Mouse (Mus musculus): ENCODE measurements around the gene Prcd. TPM values are rescaled to one million over a fixed set of nuclear protein-coding genes. Genes with fewer than 3 reads are reported as not detected.
"Not testable (repeated sequence)": the region's sequence is repeated elsewhere in the genome, so short reads cannot be mapped to it uniquely, and the experiment has no call there.

The Prcd gene
- polyA plus RNA-seq (2015; fragmentation: Nextera tagmentation; extraction: Ambion mirVana): 1.9 and 2.3 TPM in 2 replicates

- no peak for ATAC-seq (ENCODE audit: low read depth)
- Histone ChIP-seq H3K4me1 (replicated peaks) (peaks cover 70% of the 10 kb centered on the region), H3K27me3 (peaks cover 45% of the 10 kb centered on the region), H3K27ac (replicated peaks) (peak within 1 kb of the TSS; percentile 56; the same call in 1 of the 2 replicates), H3K9me3 (no peaks in the 10 kb centered on the region), H3K4me2 (peak within 1 kb of the TSS; percentile 69), H3K9ac (peak within 1 kb of the TSS; percentile 79), H3K4me3 (peak within 1 kb of the TSS; percentile 51), H3K36me3 (0 out of 2 replicates have a peak, but pooled peaks cover 8% of the 10 kb centered on the region)
- WGBS: 12% methylated on average over 10 of the region's 10 CpGs
Observed at GRCm38 (mm10) chr11:116653234-116653633, at the start of gene Prcd. Prcd (plus strand) TSS chr11:116653534.

- Histone ChIP-seq H3K9ac (no peak overlapping the region), H3K27ac (replicated peaks) (no peak overlapping the region), H3K36me3 (no peaks in the 10 kb centered on the region), H3K4me2 (no peak overlapping the region), H3K4me1 (replicated peaks) (peaks cover 6% of the 10 kb centered on the region; the same call in 1 of the 2 replicates), H3K9me3 (no peaks in the 10 kb centered on the region), H3K27me3 (no peaks in the 10 kb centered on the region), H3K4me3 (no peak overlapping the region)
- 92% methylated on average over 12 of the region's 12 CpGs for WGBS
- ATAC-seq (ENCODE audit: low read depth): no peak
Observed at GRCm38 (mm10) chr11:116604097-116604496, 49.2 kb upstream of the Prcd start.

GRCm38 (mm10) chr11:116607717-116608116 is 45.6 kb upstream of the Prcd start:
- H3K27me3 ChIP-seq: no peaks in the 10 kb centered on the region
- H3K4me3 ChIP-seq: no peak overlapping the region
- H3K36me3 ChIP-seq: no peaks in the 10 kb centered on the region
- no peaks in the 10 kb centered on the region for H3K9me3 ChIP-seq
- WGBS: 90% methylated on average over 3 of the region's 3 CpGs
- H3K9ac ChIP-seq: no peak overlapping the region
- no peak overlapping the region for H3K27ac ChIP-seq (replicated peaks)
- H3K4me1 ChIP-seq (replicated peaks): peaks cover 6% of the 10 kb centered on the region; the same call in 1 of the 2 replicates
- no peak overlapping the region for H3K4me2 ChIP-seq
- no peak for ATAC-seq (ENCODE audit: low read depth)

- no peak overlapping the region for H3K4me2 ChIP-seq
- no peak overlapping the region for H3K9ac ChIP-seq
- H3K9me3 ChIP-seq: no peaks in the 10 kb centered on the region
- no peak overlapping the region for H3K4me3 ChIP-seq
- H3K27me3 ChIP-seq: no peaks in the 10 kb centered on the region
- WGBS: 86% methylated on average over 15 of the region's 15 CpGs
- H3K27ac ChIP-seq (replicated peaks): no peak overlapping the region
- H3K4me1 ChIP-seq (replicated peaks): peaks cover 6% of the 10 kb centered on the region; the same call in 1 of the 2 replicates
- no peaks in the 10 kb centered on the region for H3K36me3 ChIP-seq
- ATAC-seq (ENCODE audit: low read depth): no peak
Observed at GRCm38 (mm10) chr11:116609965-116610630, 43.2 kb upstream of the Prcd start.

GRCm38 (mm10) chr11:116611168-116611567 is 42.2 kb upstream of the Prcd start:
- peaks cover 12% of the 10 kb centered on the region; the same call in 1 of the 2 replicates for H3K4me1 ChIP-seq (replicated peaks)
- not testable (repeated sequence) for H3K36me3 ChIP-seq; H3K9me3 ChIP-seq; H3K4me2 ChIP-seq; H3K4me3 ChIP-seq; H3K27me3 ChIP-seq; H3K9ac ChIP-seq; H3K27ac ChIP-seq (replicated peaks); ATAC-seq (ENCODE audit: low read depth)
- WGBS: 77% methylated on average over 9 of the region's 9 CpGs

- WGBS: 93% methylated on average over 9 of the region's 9 CpGs
- Histone ChIP-seq H3K4me2 (no peak overlapping the region), H3K9ac (no peak overlapping the region), H3K9me3 (no peaks in the 10 kb centered on the region), H3K4me1 (replicated peaks) (peaks cover 10% of the 10 kb centered on the region; the same call in 1 of the 2 replicates), H3K27ac (replicated peaks) (no peak overlapping the region), H3K27me3 (no peaks in the 10 kb centered on the region), H3K36me3 (no peaks in the 10 kb centered on the region), H3K4me3 (no peak overlapping the region)
- no peak for ATAC-seq (ENCODE audit: low read depth)
Observed at GRCm38 (mm10) chr11:116611883-116612282, 41.5 kb upstream of the Prcd start.

GRCm38 (mm10) chr11:116612554-116612953 is 40.8 kb upstream of the Prcd start:
- H3K4me1 ChIP-seq (replicated peaks): peaks cover 8% of the 10 kb centered on the region; the same call in 1 of the 2 replicates
- no peak overlapping the region for H3K27ac ChIP-seq (replicated peaks)
- 96% methylated on average over 1 of the region's 1 CpGs for WGBS
- H3K27me3 ChIP-seq: no peaks in the 10 kb centered on the region
- no peak overlapping the region for H3K4me2 ChIP-seq
- ATAC-seq (ENCODE audit: low read depth): no peak
- no peaks in the 10 kb centered on the region for H3K9me3 ChIP-seq
- H3K36me3 ChIP-seq: no peaks in the 10 kb centered on the region
- H3K4me3 ChIP-seq: no peak overlapping the region
- H3K9ac ChIP-seq: no peak overlapping the region

- ATAC-seq (ENCODE audit: low read depth): no peak
- Histone ChIP-seq H3K36me3 (no peaks in the 10 kb centered on the region), H3K4me3 (no peak overlapping the region), H3K27me3 (no peaks in the 10 kb centered on the region), H3K4me2 (no peak overlapping the region), H3K4me1 (replicated peaks) (peaks cover 8% of the 10 kb centered on the region; the same call in 1 of the 2 replicates), H3K9ac (no peak overlapping the region), H3K27ac (replicated peaks) (no peak overlapping the region), H3K9me3 (no peaks in the 10 kb centered on the region)
- WGBS: 90% methylated on average over 6 of the region's 6 CpGs
Observed at GRCm38 (mm10) chr11:116613234-116613633, 40.1 kb upstream of the Prcd start.

GRCm38 (mm10) chr11:116615735-116616437 is 37.4 kb upstream of the Prcd start:
- no peak for ATAC-seq (ENCODE audit: low read depth)
- Histone ChIP-seq H3K27me3 (no peaks in the 10 kb centered on the region), H3K36me3 (no peaks in the 10 kb centered on the region), H3K4me2 (no peak overlapping the region), H3K4me3 (no peak overlapping the region), H3K27ac (replicated peaks) (no peak overlapping the region), H3K4me1 (replicated peaks) (peaks cover 34% of the 10 kb centered on the region), H3K9me3 (no peaks in the 10 kb centered on the region), H3K9ac (no peak overlapping the region)
- WGBS: 61% methylated on average over 15 of the region's 15 CpGs

- no peak overlapping the region for H3K27ac ChIP-seq (replicated peaks)
- WGBS: 75% methylated on average over 10 of the region's 10 CpGs
- H3K4me1 ChIP-seq (replicated peaks): peaks cover 41% of the 10 kb centered on the region
- no peaks in the 10 kb centered on the region for H3K27me3 ChIP-seq
- no peak overlapping the region for H3K4me3 ChIP-seq
- H3K9ac ChIP-seq: no peak overlapping the region
- no peak for ATAC-seq (ENCODE audit: low read depth)
- no peak overlapping the region for H3K4me2 ChIP-seq
- H3K36me3 ChIP-seq: no peaks in the 10 kb centered on the region
- H3K9me3 ChIP-seq: no peaks in the 10 kb centered on the region
Observed at GRCm38 (mm10) chr11:116616438-116617118, 36.8 kb upstream of the Prcd start.

GRCm38 (mm10) chr11:116617641-116618040 is 35.7 kb upstream of the Prcd start:
- H3K4me2 ChIP-seq: no peak overlapping the region
- H3K9me3 ChIP-seq: no peaks in the 10 kb centered on the region
- no peak overlapping the region for H3K9ac ChIP-seq
- H3K4me3 ChIP-seq: no peak overlapping the region
- no peak overlapping the region for H3K27ac ChIP-seq (replicated peaks)
- 0 out of 2 replicates have a peak, but pooled peaks cover 2% of the 10 kb centered on the region for H3K27me3 ChIP-seq
- no peaks in the 10 kb centered on the region for H3K36me3 ChIP-seq
- H3K4me1 ChIP-seq (replicated peaks): peaks cover 44% of the 10 kb centered on the region
- WGBS: 93% methylated on average over 7 of the region's 7 CpGs
- ATAC-seq (ENCODE audit: low read depth): no peak

- Histone ChIP-seq H3K27ac (replicated peaks) (peak overlapping the region; percentile 53; the same call in 1 of the 2 replicates), H3K4me1 (replicated peaks) (peaks cover 49% of the 10 kb centered on the region), H3K27me3 (peaks cover 12% of the 10 kb centered on the region), H3K9me3 (no peaks in the 10 kb centered on the region), H3K9ac (no peak overlapping the region), H3K36me3 (no peaks in the 10 kb centered on the region), H3K4me2 (no peak overlapping the region), H3K4me3 (no peak overlapping the region)
- WGBS: 83% methylated on average over 7 of the region's 7 CpGs
- no peak for ATAC-seq (ENCODE audit: low read depth)
Observed at GRCm38 (mm10) chr11:116618666-116619065, 34.7 kb upstream of the Prcd start.
